Mouse (Mus musculus) liver, embryonic 11.5 days (tissue): Measurements from ENCODE around the gene Atg5. TPM values are rescaled to one million over a fixed set of nuclear protein-coding genes. Genes with fewer than 3 reads are reported as not detected.

Source experiments
- ATAC-seq: fragments of 200-750 bp; cut with Nextera tagmentation; replicated peaks from 2 replicates; pipeline ENCODE4 v1.8.0; 2017; ENCODE audit warnings: moderate number of reproducible peaks, mild to moderate bottlenecking, moderate TSS enrichment, moderate library complexity; ENCODE audit not compliant: low FRiP score
- DNase-seq: peaks from one replicate; pipeline ENCODE4 v3.0.0-alpha.2; 2017; ENCODE audit warnings: low spot score
- H3K27ac ChIP-seq: fragments of 300-500 bp; sonication (generic); 2 replicates; pipeline ENCODE4 v1.5.1; 2014; ENCODE audit warnings: mild to moderate bottlenecking, low read depth, low read length, control low read depth
- H3K27me3 ChIP-seq: fragments of 300-500 bp; sonication (generic); replicated peaks from 2 replicates; pipeline ENCODE4 v1.6.1; 2014; ENCODE audit warnings: low read length, mixed read lengths; ENCODE audit not compliant: control insufficient read depth, insufficient read depth
- H3K36me3 ChIP-seq: fragments of 300-500 bp; sonication (generic); 2 replicates; pipeline ENCODE4 v1.6.1; 2014; ENCODE audit warnings: mild to moderate bottlenecking, low read length, moderate library complexity, mixed read lengths; ENCODE audit not compliant: control insufficient read depth, insufficient read depth
- H3K4me1 ChIP-seq: fragments of 300-500 bp; sonication (generic); replicated peaks from 2 replicates; pipeline ENCODE4 v1.6.1; 2014; ENCODE audit warnings: low read length, mixed read lengths; ENCODE audit not compliant: control insufficient read depth, insufficient read depth
- H3K4me2 ChIP-seq: fragments of 300-500 bp; sonication (generic); 2 replicates; pipeline ENCODE4 v1.6.1; 2014; ENCODE audit warnings: mild to moderate bottlenecking, control low read depth, moderate library complexity
- H3K4me3 ChIP-seq: fragments of 300-500 bp; sonication (generic); 2 replicates; pipeline ENCODE4 v1.5.1; 2014; ENCODE audit warnings: low read depth, low read length, control low read depth
- H3K9ac ChIP-seq: fragments of 300-500 bp; sonication (generic); 2 replicates; pipeline ENCODE4 v1.6.1; 2014; ENCODE audit warnings: low read depth, low read length, control low read depth
- H3K9me3 ChIP-seq: fragments of 300-500 bp; sonication (generic); 2 replicates; pipeline ENCODE4 v1.6.1; 2016; ENCODE audit warnings: low read length, inconsistent platforms, mixed read lengths; ENCODE audit not compliant: control insufficient read depth
- WGBS: fragments of 180-500 bp; shearing (Covaris S2); extraction: QIAGEN DNeasy Blood & Tissue Kit; methylation state at CpG from one replicate; pipeline ENCODE4 v1.1.7; 2014; 5-methylcytosine and 5-hydroxymethylcytosine counted together
- polyA plus RNA-seq: library from polyadenylated mRNA; unstranded; fragments of >200 nt; fragmentation: Nextera tagmentation; extraction: Ambion mirVana; gene quantifications from 2 replicates; pipeline ENCODE4 v1.2.1, GENCODE M21; 2014

Atg5 gene
- polyA plus RNA-seq, 1 experiment from 2014 or later: 41.2 TPM

- ATAC-seq: no peak
- Histone ChIP-seq H3K4me3 (no peak overlapping the region), H3K4me2 (no peak overlapping the region), H3K9me3 (no peaks in the 10 kb centered on the region), H3K9ac (no peak overlapping the region), H3K27me3 (no peaks in the 10 kb centered on the region), H3K27ac (no peak overlapping the region), H3K36me3 (peaks cover 5% of the 10 kb centered on the region; the same call in 1 of the 2 replicates), H3K4me1 (no peaks in the 10 kb centered on the region)
- no peak for DNase-seq
- WGBS: 92% methylated on average over 3 of the region's 3 CpGs
Observed at GRCm38 (mm10) chr10:44304330-44304717, 36.2 kb downstream of the Atg5 start.

- ATAC-seq: no peak
Observed at GRCm38 (mm10) chr10:44304845-44305244, 36.7 kb downstream of the Atg5 start.

GRCm38 (mm10) chr10:44306308-44306707, 38.1 kb downstream of the Atg5 start:
- H3K4me1 ChIP-seq: no peaks in the 10 kb centered on the region
- no peak overlapping the region for H3K27ac ChIP-seq
- no peak overlapping the region for H3K4me2 ChIP-seq
- H3K9ac ChIP-seq: no peak overlapping the region
- DNase-seq (no peak), ATAC-seq (no peak)
- peaks cover 5% of the 10 kb centered on the region; the same call in 1 of the 2 replicates for H3K36me3 ChIP-seq
- H3K4me3 ChIP-seq: no peak overlapping the region
- WGBS: 94% methylated on average over 6 of the region's 6 CpGs
- no peaks in the 10 kb centered on the region for H3K9me3 ChIP-seq
- no peaks in the 10 kb centered on the region for H3K27me3 ChIP-seq

More at GRCm38 (mm10) chr10:44304845-44305244, 36.7 kb downstream of the Atg5 start:
- 82% methylated on average over 3 of the region's 3 CpGs for WGBS
- Histone ChIP-seq H3K4me2 (no peak overlapping the region), H3K27ac (no peak overlapping the region), H3K27me3 (no peaks in the 10 kb centered on the region), H3K36me3 (peaks cover 5% of the 10 kb centered on the region; the same call in 1 of the 2 replicates), H3K4me1 (no peaks in the 10 kb centered on the region), H3K4me3 (no peak overlapping the region), H3K9ac (no peak overlapping the region), H3K9me3 (no peaks in the 10 kb centered on the region)
- no peak for DNase-seq

- Histone ChIP-seq H3K27ac (no peak overlapping the region), H3K4me2 (no peak overlapping the region), H3K9ac (no peak overlapping the region), H3K36me3 (peaks cover 5% of the 10 kb centered on the region; the same call in 1 of the 2 replicates), H3K4me1 (no peaks in the 10 kb centered on the region), H3K4me3 (no peak overlapping the region), H3K27me3 (no peaks in the 10 kb centered on the region), H3K9me3 (no peaks in the 10 kb centered on the region)
- no peak for ATAC-seq
- no peak for DNase-seq
Observed at GRCm38 (mm10) chr10:44308280-44308679, 40.1 kb downstream of the Atg5 start.

GRCm38 (mm10) chr10:44309250-44309649, 41.1 kb downstream of the Atg5 start:
- no peak overlapping the region for H3K4me3 ChIP-seq
- H3K27ac ChIP-seq: no peak overlapping the region
- no peak overlapping the region for H3K9ac ChIP-seq
- WGBS: 82% methylated on average over 6 of the region's 6 CpGs
- ATAC-seq: no peak
- DNase-seq: no peak
- no peak overlapping the region for H3K4me2 ChIP-seq
- peaks cover 2% of the 10 kb centered on the region; the same call in 1 of the 2 replicates for H3K36me3 ChIP-seq
- no peaks in the 10 kb centered on the region for H3K9me3 ChIP-seq
- H3K4me1 ChIP-seq: no peaks in the 10 kb centered on the region
- no peaks in the 10 kb centered on the region for H3K27me3 ChIP-seq

- no peak overlapping the region for H3K27ac ChIP-seq
- peaks cover 3% of the 10 kb centered on the region; the same call in 1 of the 2 replicates for H3K4me1 ChIP-seq
- ATAC-seq (no peak), DNase-seq (no peak)
- no peaks in the 10 kb centered on the region for H3K27me3 ChIP-seq
- H3K9ac ChIP-seq: no peak overlapping the region
- 57% methylated on average over 5 of the region's 5 CpGs for WGBS
- no peaks in the 10 kb centered on the region for H3K9me3 ChIP-seq
- H3K4me3 ChIP-seq: no peak overlapping the region
- H3K4me2 ChIP-seq: no peak overlapping the region
- H3K36me3 ChIP-seq: peaks cover 3% of the 10 kb centered on the region; the same call in 1 of the 2 replicates
Observed at GRCm38 (mm10) chr10:44315276-44315675, 47.1 kb downstream of the Atg5 start.

GRCm38 (mm10) chr10:44316280-44317270, 48.4 kb downstream of the Atg5 start:
- no peak overlapping the region for H3K27ac ChIP-seq
- peaks cover 3% of the 10 kb centered on the region; the same call in 1 of the 2 replicates for H3K36me3 ChIP-seq
- no peak overlapping the region for H3K4me2 ChIP-seq
- no peak overlapping the region for H3K9ac ChIP-seq
- 78% methylated on average over 14 of the region's 14 CpGs for WGBS
- H3K27me3 ChIP-seq: no peaks in the 10 kb centered on the region
- no peak for ATAC-seq
- H3K9me3 ChIP-seq: no peaks in the 10 kb centered on the region
- H3K4me3 ChIP-seq: no peak overlapping the region
- H3K4me1 ChIP-seq: peaks cover 3% of the 10 kb centered on the region; the same call in 1 of the 2 replicates
- no peak for DNase-seq

- Histone ChIP-seq H3K4me3 (no peak overlapping the region), H3K27me3 (no peaks in the 10 kb centered on the region), H3K9ac (no peak overlapping the region), H3K27ac (no peak overlapping the region), H3K4me1 (peaks cover 4% of the 10 kb centered on the region; the same call in 1 of the 2 replicates), H3K36me3 (peaks cover 3% of the 10 kb centered on the region; the same call in 1 of the 2 replicates), H3K9me3 (no peaks in the 10 kb centered on the region), H3K4me2 (no peak overlapping the region)
- WGBS: 35% methylated on average over 1 of the region's 1 CpGs
- DNase-seq (no peak), ATAC-seq (no peak)
Observed at GRCm38 (mm10) chr10:44322166-44322565, 54.0 kb downstream of the Atg5 start.
